In the genomic region with DNA sequence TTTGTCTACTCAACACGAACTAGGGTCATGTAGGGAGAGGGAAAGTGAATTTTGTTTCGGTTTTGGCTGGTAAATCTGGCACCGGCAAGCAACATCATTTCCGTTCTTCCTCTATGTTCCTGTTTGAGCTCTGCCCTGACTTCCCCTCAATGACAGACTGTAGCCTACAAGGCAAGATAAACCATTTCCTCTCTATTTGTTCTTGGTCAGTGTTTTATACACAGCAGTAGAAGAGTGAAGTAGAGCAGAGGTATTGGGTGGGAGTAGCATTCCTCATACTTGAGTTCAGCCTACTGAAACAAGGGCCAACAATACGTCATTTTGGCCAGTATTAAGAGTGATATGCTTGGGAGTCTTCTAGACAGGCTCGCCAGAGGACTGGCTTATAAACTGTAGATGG, we compare ENCODE assay signal across 20 mouse cellular contexts.
DNase-seq lines count a peak whose midpoint lies in the region; ATAC-seq and TF ChIP-seq lines count a peak whose summit lies in the region.
"Had no signal": no experiment of that assay in that cellular context is flagged by ENCODE, and none has a peak within 500 bp of the region (broad histone marks: within the 10 kb centered on the region; RNA-seq: fewer than 3 reads in every experiment).

No protein-coding gene starts in this region.

- no peak overlapping the region for H3K9ac ChIP-seq in liver, adult 2 months (ENCODE audit: low read depth, low read length)
- no peak overlapping the region for H3K9ac ChIP-seq in liver, embryonic 12.5 days
- H3K9ac ChIP-seq in heart, postnatal 0 days (replicated peaks; ENCODE audit: low read depth, low read length), result no peak overlapping the region
- H3K9ac ChIP-seq: forebrain, embryonic 13.5 days; hindbrain, embryonic 14.5 days; limb, embryonic 13.5 days; lung, embryonic 15.5 days; midbrain, embryonic 15.5 days had no signal

- ATAC-seq in liver, embryonic 12.5 days, result no peak
- peak; percentile 77 for ATAC-seq in heart, postnatal 0 days (ENCODE audit: insufficient read depth, low read depth)
- ATAC-seq in megakaryocyte, adult 5-6 weeks (ENCODE audit: poor library complexity, severe bottlenecking), result peak; percentile 69
- ATAC-seq: forebrain, embryonic 13.5 days; intestine, postnatal 0 days; midbrain, embryonic 15.5 days had no signal

- H3K27me3 ChIP-seq in heart, embryonic 10.5 days (ENCODE audit: insufficient read depth, poor library complexity, severe bottlenecking), result no peaks in the 10 kb centered on the region
- no peaks in the 10 kb centered on the region for H3K27me3 ChIP-seq in liver, adult 2 months (ENCODE audit: control insufficient read depth, insufficient read depth, low read length)
- no peaks in the 10 kb centered on the region for H3K27me3 ChIP-seq in liver, embryonic 12.5 days (replicated peaks)
- H3K27me3 ChIP-seq in heart, postnatal 0 days (ENCODE audit: control insufficient read depth, insufficient read depth, low read length), result no peaks in the 10 kb centered on the region
- H3K27me3 ChIP-seq: forebrain, embryonic 13.5 days; limb, embryonic 13.5 days; lung, embryonic 15.5 days; midbrain, embryonic 15.5 days had no signal

- no peaks in the 10 kb centered on the region for H3K36me3 ChIP-seq in heart, embryonic 10.5 days
- no peaks in the 10 kb centered on the region for H3K36me3 ChIP-seq in liver, adult 2 months (ENCODE audit: control insufficient read depth, insufficient read depth, low read length)
- no peaks in the 10 kb centered on the region for H3K36me3 ChIP-seq in liver, embryonic 12.5 days
- no peaks in the 10 kb centered on the region for H3K36me3 ChIP-seq in heart, postnatal 0 days (replicated peaks; ENCODE audit: control insufficient read depth, insufficient read depth, low read length)
- H3K36me3 ChIP-seq: limb, embryonic 13.5 days; lung, embryonic 15.5 days; midbrain, embryonic 15.5 days had no signal

- 73% methylated on average over 6 of the region's 6 CpGs for WGBS in heart, embryonic 10.5 days
- 68% methylated on average over 6 of the region's 6 CpGs for WGBS in liver, adult 2 months
- WGBS in liver, embryonic 12.5 days (ENCODE audit: insufficient replicate concordance), result 31% methylated on average over 6 of the region's 6 CpGs
- WGBS in heart, postnatal 0 days, result 58% methylated on average over 6 of the region's 6 CpGs

- H3K4me2 ChIP-seq in liver, embryonic 12.5 days, result no peak overlapping the region
- no peak overlapping the region for H3K4me2 ChIP-seq in heart, postnatal 0 days (ENCODE audit: low read depth, low read length)
- H3K4me2 ChIP-seq: forebrain, embryonic 13.5 days; hindbrain, embryonic 14.5 days; limb, embryonic 13.5 days; lung, embryonic 15.5 days; midbrain, embryonic 15.5 days had no signal

- TF ChIP-seq CTCF in liver, adult 2 months (IDR thresholded peaks at IDR 0.05; ENCODE audit: low read depth, low read length), result no peak
- no peak for TF ChIP-seq CTCF in heart, postnatal 0 days (IDR thresholded peaks at IDR 0.05; ENCODE audit: low read depth)

- no peaks in the 10 kb centered on the region for H3K79me2 ChIP-seq in liver, adult 2 months (ENCODE audit: control insufficient read depth, insufficient read depth, low read length)

- no peak for TF ChIP-seq POLR2A in liver, adult 2 months (IDR thresholded peaks at IDR 0.05; ENCODE audit: extremely low read depth, insufficient read depth, low read length)

- no peaks in the 10 kb centered on the region for H3K9me3 ChIP-seq in heart, embryonic 10.5 days
- H3K9me3 ChIP-seq in liver, embryonic 12.5 days (replicated peaks), result no peaks in the 10 kb centered on the region
- H3K9me3 ChIP-seq in heart, postnatal 0 days (replicated peaks; ENCODE audit: control insufficient read depth, low read length), result no peaks in the 10 kb centered on the region
- H3K9me3 ChIP-seq: forebrain, embryonic 13.5 days; limb, embryonic 13.5 days; lung, embryonic 15.5 days; midbrain, embryonic 15.5 days had no signal

- peaks cover 16% of the 10 kb centered on the region for H3K4me1 ChIP-seq in heart, embryonic 10.5 days
- no peaks in the 10 kb centered on the region for H3K4me1 ChIP-seq in liver, adult 2 months (ENCODE audit: control insufficient read depth, insufficient read depth, low read length)
- 0 out of 2 replicates have a peak, but pooled peaks cover 6% of the 10 kb centered on the region for H3K4me1 ChIP-seq in liver, embryonic 12.5 days
- no peaks in the 10 kb centered on the region for H3K4me1 ChIP-seq in heart, postnatal 0 days (ENCODE audit: control insufficient read depth, insufficient read depth)

- peak; percentile 8 to 22 for DNase-seq in heart, adult 18-20 months
- no peak for DNase-seq in heart, embryonic 10.5 days (ENCODE audit: low spot score)
- peak; percentile 42 for DNase-seq in liver, adult 2 months (ENCODE audit: extremely low read depth, low read depth, low spot score)
- peak; percentile 16 for DNase-seq in heart, postnatal 0 days (ENCODE audit: low spot score)
- DNase-seq in T-cell, adult 2 months (ENCODE audit: low spot score), result no peak
- DNase-seq in cerebellum, adult 8-10 months, result no peak
- DNase-seq: adrenal gland, postnatal 10 days; cerebellum, adult 2 months; embryo, embryonic 11 days; right cerebral cortex, postnatal 25 days; thymus, adult 18-20 months had no signal

- no peak for TF ChIP-seq EP300 in heart, postnatal 0 days (IDR thresholded peaks at IDR 0.05; ENCODE audit: low read depth)

- no peak overlapping the region for H3K27ac ChIP-seq in heart, embryonic 10.5 days
- no peak overlapping the region for H3K27ac ChIP-seq in liver, adult 2 months (replicated peaks; ENCODE audit: insufficient read depth, low read depth, low read length)
- no peak overlapping the region for H3K27ac ChIP-seq in liver, embryonic 12.5 days
- H3K27ac ChIP-seq in heart, postnatal 0 days (ENCODE audit: low read depth), result no peak overlapping the region
- H3K27ac ChIP-seq: forebrain, embryonic 13.5 days; heart, adult 2 months; hindbrain, embryonic 14.5 days; limb, embryonic 13.5 days; lung, embryonic 15.5 days; midbrain, embryonic 15.5 days had no signal

- no peak overlapping the region for H3K4me3 ChIP-seq in heart, embryonic 10.5 days
- H3K4me3 ChIP-seq in liver, adult 2 months (ENCODE audit: insufficient read depth, low read depth, low read length), result no peak overlapping the region
- H3K4me3 ChIP-seq in liver, embryonic 12.5 days, result no peak overlapping the region
- no peak overlapping the region for H3K4me3 ChIP-seq in heart, postnatal 0 days (ENCODE audit: low read depth, low read length)
- H3K4me3 ChIP-seq: forebrain, embryonic 13.5 days; heart, adult 2 months; limb, embryonic 13.5 days; lung, embryonic 15.5 days; midbrain, embryonic 15.5 days had no signal

Comparison
In these comparisons a context has a peak if more than half of its experiments do, and no peak if none do; other contexts are left out.
1. DNase-seq: peak in heart, adult 18-20 months (2 of 2), liver, adult 2 months (single experiment) and heart, postnatal 0 days (single experiment); none in heart, embryonic 10.5 days (single experiment), T-cell, adult 2 months (single experiment) and cerebellum, adult 8-10 months (single experiment).